Comparison of ENCODE assay signal across 18 mouse cellular contexts in the genomic region with DNA sequence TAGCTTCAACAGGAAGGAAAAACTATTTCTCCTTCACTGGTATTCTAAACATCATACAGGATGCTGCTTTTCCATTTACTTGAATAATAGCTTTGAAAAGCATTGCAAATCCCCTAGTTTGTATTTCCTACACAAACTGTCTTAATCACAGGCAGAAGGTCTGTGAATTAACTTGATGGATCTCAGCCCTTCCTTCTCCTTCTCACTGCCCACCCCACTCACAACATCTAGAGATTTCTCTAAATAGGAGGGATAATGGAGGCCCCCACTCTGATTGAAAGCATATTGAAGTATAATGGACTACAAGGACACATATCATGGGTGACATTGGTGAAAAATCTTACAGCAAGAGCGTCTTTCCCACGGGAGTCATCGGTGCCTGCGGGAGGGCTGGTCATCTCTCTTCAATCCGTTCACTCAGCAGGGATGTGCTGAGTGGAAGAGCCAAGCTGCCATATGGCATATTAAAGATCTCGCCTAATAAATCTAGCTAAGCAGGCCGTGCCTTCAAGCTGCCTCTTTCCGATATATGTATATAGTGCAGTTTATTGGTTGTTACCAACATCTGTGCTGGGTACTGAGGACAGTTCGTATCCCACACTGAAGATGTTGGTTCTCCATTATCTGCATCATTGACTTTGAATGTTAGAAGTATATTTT.
DNase-seq lines count a peak whose midpoint lies in the region; ATAC-seq and TF ChIP-seq lines count a peak whose summit lies in the region.
"Had no signal": no experiment of that assay in that cellular context is flagged by ENCODE, and none has a peak within 500 bp of the region (broad histone marks: within the 10 kb centered on the region; RNA-seq: fewer than 3 reads in every experiment).

No protein-coding gene starts in this region.

- no peaks in the 10 kb centered on the region for H3K36me3 ChIP-seq in intestine, embryonic 14.5 days (ENCODE audit: control insufficient read depth, insufficient read depth, low read length)
- no peaks in the 10 kb centered on the region for H3K36me3 ChIP-seq in intestine, embryonic 16.5 days (ENCODE audit: control insufficient read depth, insufficient read depth, low read length)
- H3K36me3 ChIP-seq in stomach, embryonic 14.5 days (ENCODE audit: control insufficient read depth, insufficient read depth, low read length): no peaks in the 10 kb centered on the region
- H3K36me3 ChIP-seq in stomach, postnatal 0 days (ENCODE audit: control insufficient read depth, insufficient read depth, low read length): no peaks in the 10 kb centered on the region
- H3K36me3 ChIP-seq: embryonic facial prominence, embryonic 13.5 days; heart, embryonic 15.5 days; limb, embryonic 15.5 days had no signal

- no peak for TF ChIP-seq CTCF in stomach, postnatal 0 days (IDR thresholded peaks at IDR 0.05; ENCODE audit: low read depth)

- no peaks in the 10 kb centered on the region for H3K4me1 ChIP-seq in intestine, embryonic 14.5 days (replicated peaks; ENCODE audit: control insufficient read depth, insufficient read depth, low read length)
- H3K4me1 ChIP-seq in intestine, embryonic 16.5 days (ENCODE audit: control insufficient read depth, insufficient read depth, low read length): no peaks in the 10 kb centered on the region
- 0 out of 2 replicates have a peak, but pooled peaks cover 3% of the 10 kb centered on the region for H3K4me1 ChIP-seq in stomach, embryonic 14.5 days (ENCODE audit: control insufficient read depth, insufficient read depth, low read length)
- H3K4me1 ChIP-seq in stomach, postnatal 0 days (replicated peaks; ENCODE audit: control insufficient read depth, insufficient read depth): no peaks in the 10 kb centered on the region
- H3K4me1 ChIP-seq: embryonic facial prominence, embryonic 13.5 days; heart, embryonic 15.5 days; limb, embryonic 15.5 days had no signal

- 56% methylated on average over 9 of the region's 9 CpGs for WGBS in intestine, embryonic 14.5 days
- 55% methylated on average over 9 of the region's 9 CpGs for WGBS in intestine, embryonic 16.5 days
- 37% methylated on average over 9 of the region's 9 CpGs for WGBS in stomach, embryonic 14.5 days
- WGBS in stomach, postnatal 0 days: 54% methylated on average over 9 of the region's 9 CpGs

- H3K9ac ChIP-seq in intestine, embryonic 14.5 days (ENCODE audit: low read length): no peak overlapping the region
- H3K9ac ChIP-seq in intestine, embryonic 16.5 days (ENCODE audit: low read depth, low read length): no peak overlapping the region
- H3K9ac ChIP-seq in stomach, embryonic 14.5 days (replicated peaks; ENCODE audit: low read depth, low read length): no peak overlapping the region
- no peak overlapping the region for H3K9ac ChIP-seq in stomach, postnatal 0 days (ENCODE audit: low read length)
- H3K9ac ChIP-seq: embryonic facial prominence, embryonic 13.5 days; heart, embryonic 15.5 days; limb, embryonic 15.5 days had no signal

- ATAC-seq in intestine, embryonic 14.5 days (replicated peaks; ENCODE audit: low FRiP score, low TSS enrichment, low read depth): no peak
- ATAC-seq in intestine, embryonic 16.5 days: no peak
- ATAC-seq in stomach, embryonic 14.5 days (ENCODE audit: insufficient number of reproducible peaks, insufficient read depth, low FRiP score, low read depth): peak; percentile 33; the same call in 1 of the 2 replicates
- ATAC-seq in stomach, postnatal 0 days (ENCODE audit: low FRiP score, low TSS enrichment): no peak
- ATAC-seq: midbrain, embryonic 16.5 days had no signal

- no peak overlapping the region for H3K4me3 ChIP-seq in intestine, embryonic 14.5 days (ENCODE audit: low read depth, low read length)
- no peak overlapping the region for H3K4me3 ChIP-seq in intestine, embryonic 16.5 days (ENCODE audit: low read length)
- no peak overlapping the region for H3K4me3 ChIP-seq in stomach, embryonic 14.5 days (ENCODE audit: low read depth, low read length)
- H3K4me3 ChIP-seq in stomach, postnatal 0 days (ENCODE audit: low read depth, low read length): no peak overlapping the region
- H3K4me3 ChIP-seq: embryonic facial prominence, embryonic 13.5 days; gastrocnemius, adult 2 months; heart, embryonic 15.5 days; limb, embryonic 15.5 days had no signal

- no peaks in the 10 kb centered on the region for H3K9me3 ChIP-seq in intestine, embryonic 14.5 days (ENCODE audit: control insufficient read depth, low read length)
- H3K9me3 ChIP-seq in intestine, embryonic 16.5 days (ENCODE audit: control insufficient read depth, low read length): no peaks in the 10 kb centered on the region
- no peaks in the 10 kb centered on the region for H3K9me3 ChIP-seq in stomach, embryonic 14.5 days (ENCODE audit: control insufficient read depth, low read depth, low read length)
- H3K9me3 ChIP-seq in stomach, postnatal 0 days (ENCODE audit: control insufficient read depth, low read length): no peaks in the 10 kb centered on the region
- H3K9me3 ChIP-seq: embryonic facial prominence, embryonic 13.5 days; heart, embryonic 15.5 days; limb, embryonic 15.5 days had no signal

- DNase-seq in cerebellum, postnatal 14 days: peak; percentile 17 to 47
- no peak for DNase-seq in cerebellum, postnatal 4 days (ENCODE audit: low spot score in 2 of 2)
- no peak for DNase-seq in intestine, embryonic 14.5 days (ENCODE audit: low spot score)
- DNase-seq in stomach, postnatal 0 days (ENCODE audit: low spot score): no peak
- DNase-seq in urinary bladder, postnatal 14 days (ENCODE audit: low spot score): no peak
- no peak for DNase-seq in adrenal gland, postnatal 10 days
- DNase-seq: adrenal gland, adult 2 months; gastrocnemius, adult 2 months; heart, adult 18-20 months; kidney, adult 8-10 months; kidney, postnatal 36 days; thymus, adult 2 months had no signal

- H3K4me2 ChIP-seq in intestine, embryonic 14.5 days (ENCODE audit: low read length): no peak overlapping the region
- H3K4me2 ChIP-seq in intestine, embryonic 16.5 days (ENCODE audit: low read depth, low read length): no peak overlapping the region
- no peak overlapping the region for H3K4me2 ChIP-seq in stomach, embryonic 14.5 days (replicated peaks; ENCODE audit: low read depth, low read length)
- no peak overlapping the region for H3K4me2 ChIP-seq in stomach, postnatal 0 days (replicated peaks; ENCODE audit: low read depth)
- H3K4me2 ChIP-seq: embryonic facial prominence, embryonic 13.5 days; heart, embryonic 15.5 days; limb, embryonic 15.5 days had no signal

- H3K27me3 ChIP-seq in intestine, embryonic 14.5 days (replicated peaks; ENCODE audit: control insufficient read depth, insufficient read depth, low read length): no peaks in the 10 kb centered on the region
- H3K27me3 ChIP-seq in intestine, embryonic 16.5 days (replicated peaks; ENCODE audit: control insufficient read depth, insufficient read depth, low read length): no peaks in the 10 kb centered on the region
- H3K27me3 ChIP-seq in stomach, embryonic 14.5 days (ENCODE audit: control insufficient read depth, insufficient read depth, low read length): no peaks in the 10 kb centered on the region
- no peaks in the 10 kb centered on the region for H3K27me3 ChIP-seq in stomach, postnatal 0 days (ENCODE audit: control insufficient read depth, insufficient read depth, low read length)
- H3K27me3 ChIP-seq: embryonic facial prominence, embryonic 13.5 days; heart, embryonic 15.5 days; limb, embryonic 15.5 days had no signal

- peak overlapping the region; percentile 47; the same call in 1 of the 2 replicates for H3K27ac ChIP-seq in intestine, embryonic 14.5 days (ENCODE audit: low read depth)
- H3K27ac ChIP-seq in intestine, embryonic 16.5 days (ENCODE audit: low read length): no peak overlapping the region
- H3K27ac ChIP-seq in stomach, embryonic 14.5 days (ENCODE audit: low read length): no peak overlapping the region; the same call in 1 of the 2 replicates
- H3K27ac ChIP-seq in stomach, postnatal 0 days (replicated peaks): no peak overlapping the region
- H3K27ac ChIP-seq: embryonic facial prominence, embryonic 13.5 days; gastrocnemius, adult 2 months; heart, embryonic 15.5 days; limb, embryonic 15.5 days had no signal

- TF ChIP-seq EP300 in stomach, postnatal 0 days (optimal IDR thresholded peaks at IDR 0.05): no peak

Comparison
In these comparisons a context has a peak if more than half of its experiments do, and no peak if none do; other contexts are left out.
1. DNase-seq: peak in cerebellum, postnatal 14 days (2 of 2); none in cerebellum, postnatal 4 days (0 of 2), intestine, embryonic 14.5 days (single experiment), stomach, postnatal 0 days (single experiment), urinary bladder, postnatal 14 days (single experiment) and adrenal gland, postnatal 10 days (single experiment).